Mouse (Mus musculus) liver, adult 2 months (tissue): ENCODE data around the gene Sapcd1.

Experiments
- CTCF ChIP-seq: fragments of 200-500 bp; IDR thresholded peaks from 2 replicates; pipeline ENCODE4 v1.5.1; 2011; ENCODE audit warnings: low read depth, low read length, control low read depth
- POLR2A ChIP-seq: fragments of 200-500 bp; IDR thresholded peaks from 2 replicates; pipeline ENCODE4 v1.6.1; 2011; ENCODE audit warnings: low read length, control low read depth; ENCODE audit not compliant: insufficient read depth; ENCODE audit errors: extremely low read depth

DNA sequence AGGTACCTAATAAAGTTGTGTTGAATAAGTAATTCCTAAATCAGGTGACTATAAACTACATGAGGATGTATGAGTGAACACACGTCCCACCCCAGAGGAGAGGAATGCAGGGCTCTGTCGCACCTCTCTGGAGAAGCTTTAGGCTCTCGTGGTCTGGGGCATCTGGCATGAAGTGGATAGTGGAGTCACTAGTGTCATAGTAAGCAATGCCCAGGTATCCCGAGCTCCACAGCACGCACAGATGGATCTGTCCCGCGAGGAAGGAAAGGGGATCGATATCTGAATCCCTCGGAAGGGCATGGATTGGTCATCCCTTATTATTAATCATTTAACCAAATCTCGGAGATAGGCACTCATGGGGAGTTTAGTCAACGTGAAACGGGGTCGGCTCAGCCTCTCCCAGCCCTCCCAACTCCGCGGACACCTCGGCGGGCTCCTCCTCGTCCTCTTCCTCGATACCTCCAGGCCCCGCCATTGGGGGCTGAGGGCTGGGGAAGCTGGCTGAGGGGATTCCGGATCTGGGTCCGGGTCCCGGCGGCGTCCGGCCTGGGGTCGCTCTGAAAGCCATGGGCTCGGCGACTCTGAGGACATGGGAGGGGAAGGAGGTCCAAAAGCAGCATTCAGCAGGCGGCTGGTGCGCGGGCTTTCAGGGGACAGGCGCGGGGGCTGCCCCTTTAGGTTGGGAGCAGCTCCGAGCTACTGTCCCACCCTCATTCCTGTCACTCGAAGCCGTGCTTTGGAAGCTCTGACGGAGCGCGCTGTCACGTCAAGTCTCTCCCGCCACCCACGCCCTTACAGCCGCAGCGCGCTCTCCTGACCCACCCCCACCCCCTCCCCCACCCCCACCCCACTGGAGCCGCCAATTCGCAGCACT is 18.2 kb upstream of the Sapcd1 start:
- TF ChIP-seq POLR2A (no peak), CTCF (no peak)
